Mouse (Mus musculus) stomach, postnatal 0 days (tissue): ENCODE data around the gene Psmb8.
A peak's percentile ranks its signal among the peaks of the same experiment; 100 is the strongest.

Experiments
- CTCF ChIP-seq: IDR thresholded peaks from 2 replicates; pipeline ENCODE4 v1.5.1; 2016; ENCODE audit warnings: antibody characterized with exemption, low read depth, mild to moderate bottlenecking, moderate library complexity
- EP300 ChIP-seq: optimal IDR thresholded peaks from 2 replicates; pipeline ENCODE3; 2016; ENCODE audit warnings: antibody characterized with exemption

GRCm38 (mm10) chr17:34204303-34205010, 6.9 kb downstream of the Psmb8 start:
- TF ChIP-seq CTCF, result peak; percentile 91
- TF ChIP-seq EP300, result no peak
